Mouse (Mus musculus) brain, embryonic 14.5 days (tissue): Measurements from ENCODE around the gene Slx4ip.

ENCODE experiments used
- CTCF ChIP-seq: fragments of 200-500 bp; IDR thresholded peaks from 2 replicates; pipeline ENCODE4 v1.5.1; 2012; ENCODE audit warnings: inconsistent platforms, mild to moderate bottlenecking, moderate library complexity, borderline replicate concordance; ENCODE audit not compliant: insufficient read depth, insufficient read length; ENCODE audit errors: extremely low read depth
- POLR2A ChIP-seq: fragments of 200-500 bp; IDR thresholded peaks from 2 replicates; pipeline ENCODE4 v1.6.1; 2012; ENCODE audit warnings: mild to moderate bottlenecking, inconsistent platforms, borderline replicate concordance; ENCODE audit not compliant: poor library complexity, insufficient read depth, insufficient read length, severe bottlenecking; ENCODE audit errors: extremely low read depth

GRCm38 (mm10) chr2:137107946-137108345 is 216.9 kb downstream of the Slx4ip start:
- no peak for TF ChIP-seq POLR2A
- no peak for TF ChIP-seq CTCF
